Mouse (Mus musculus) limb, embryonic 13.5 days (tissue): Measurements from ENCODE around the gene Igfbp2. TPM values are rescaled to one million over a fixed set of nuclear protein-coding genes. Genes with fewer than 3 reads are reported as not detected.

ENCODE experiments used
- ATAC-seq: fragments of 200-750 bp; cut with Nextera tagmentation; 2 replicates; pipeline ENCODE4 v1.8.0; 2017; ENCODE audit warnings: low read depth, moderate number of reproducible peaks, moderate TSS enrichment; ENCODE audit not compliant: low FRiP score
- H3K27ac ChIP-seq: fragments of 300-500 bp; sonication (generic); 2 replicates; pipeline ENCODE4 v1.5.1; 2015; ENCODE audit warnings: inconsistent platforms, mild to moderate bottlenecking, moderate library complexity
- H3K27me3 ChIP-seq: fragments of 300-500 bp; sonication (generic); 2 replicates; pipeline ENCODE4 v1.6.1; 2015; ENCODE audit warnings: mild to moderate bottlenecking, inconsistent platforms
- H3K36me3 ChIP-seq: fragments of 300-500 bp; sonication (generic); 2 replicates; pipeline ENCODE4 v1.6.1; 2015; ENCODE audit warnings: inconsistent platforms, mild to moderate bottlenecking, moderate library complexity
- H3K4me1 ChIP-seq: fragments of 300-500 bp; sonication (generic); 2 replicates; pipeline ENCODE4 v1.6.1; 2015; ENCODE audit warnings: inconsistent platforms
- H3K4me2 ChIP-seq: fragments of 300-500 bp; sonication (generic); replicated peaks from 2 replicates; pipeline ENCODE4 v1.6.1; 2015; ENCODE audit warnings: inconsistent platforms, mild to moderate bottlenecking, moderate library complexity
- H3K4me3 ChIP-seq: fragments of 300-500 bp; sonication (generic); 2 replicates; pipeline ENCODE4 v1.5.1; 2015; ENCODE audit warnings: moderate library complexity, mild to moderate bottlenecking, inconsistent platforms
- H3K9ac ChIP-seq: fragments of 300-500 bp; sonication (generic); 2 replicates; pipeline ENCODE4 v1.6.1; 2015; ENCODE audit warnings: mild to moderate bottlenecking, inconsistent platforms
- H3K9me3 ChIP-seq: fragments of 300-500 bp; sonication (generic); 2 replicates; pipeline ENCODE4 v1.6.1; 2016; ENCODE audit warnings: inconsistent platforms
- WGBS: fragments of 180-500 bp; shearing (Covaris S2); methylation state at CpG from one replicate; pipeline ENCODE4 v1.1.7; 2015; 5-methylcytosine and 5-hydroxymethylcytosine counted together
- polyA plus RNA-seq: library from polyadenylated mRNA; unstranded; fragments of >200 nt; fragmentation: Nextera tagmentation; extraction: Ambion mirVana; gene quantifications from 2 replicates; pipeline ENCODE4 v1.2.1, GENCODE M21; 2015

The Igfbp2 gene
- polyA plus RNA-seq, 1 experiment from 2014 or later: 367 TPM

- Histone ChIP-seq H3K9ac (no peak overlapping the region), H3K36me3 (peaks cover 27% of the 10 kb centered on the region), H3K27me3 (peaks cover 11% of the 10 kb centered on the region), H3K4me2 (peak overlapping the region; percentile 92), H3K27ac (no peak overlapping the region; the same call in 1 of the 2 replicates), H3K4me1 (peaks cover 51% of the 10 kb centered on the region), H3K4me3 (no peak overlapping the region), H3K9me3 (no peaks in the 10 kb centered on the region)
- no peak for ATAC-seq
These were observed 45.0 kb downstream of the Igfbp2 start for GRCm38 (mm10) chr1:72869275-72869674.

GRCm38 (mm10) chr1:72869681-72870614 is 45.6 kb downstream of the Igfbp2 start:
- Histone ChIP-seq H3K4me1 (peaks cover 53% of the 10 kb centered on the region), H3K9me3 (no peaks in the 10 kb centered on the region), H3K9ac (peak overlapping the region; percentile 59), H3K27me3 (peaks cover 11% of the 10 kb centered on the region), H3K4me2 (peak overlapping the region; percentile 92), H3K36me3 (peaks cover 22% of the 10 kb centered on the region), H3K27ac (peak overlapping the region; percentile 61; the same call in 1 of the 2 replicates), H3K4me3 (peak overlapping the region; percentile 70)
- no peak for ATAC-seq
- 6% methylated on average over 22 of the region's 22 CpGs for WGBS

GRCm38 (mm10) chr1:72870615-72871336 is 46.5 kb downstream of the Igfbp2 start:
- Histone ChIP-seq H3K4me3 (peak overlapping the region; percentile 70), H3K27me3 (peaks cover 11% of the 10 kb centered on the region), H3K36me3 (peaks cover 20% of the 10 kb centered on the region), H3K4me1 (peaks cover 61% of the 10 kb centered on the region), H3K9me3 (no peaks in the 10 kb centered on the region), H3K9ac (peak overlapping the region; percentile 59), H3K27ac (peak overlapping the region; percentile 61), H3K4me2 (peak overlapping the region; percentile 92)
- 1% methylated on average over 20 of the region's 20 CpGs for WGBS
- 0 out of 2 replicates have a peak, but pooled peaks have one; percentile 32 for ATAC-seq

GRCm38 (mm10) chr1:72871337-72871696 is 47.0 kb downstream of the Igfbp2 start:
- Histone ChIP-seq H3K4me3 (peak overlapping the region; percentile 70), H3K27me3 (peaks cover 11% of the 10 kb centered on the region), H3K27ac (peak overlapping the region; percentile 53; the same call in 1 of the 2 replicates), H3K9ac (peak overlapping the region; percentile 54), H3K4me2 (peak overlapping the region; percentile 92), H3K9me3 (no peaks in the 10 kb centered on the region), H3K36me3 (peaks cover 20% of the 10 kb centered on the region), H3K4me1 (peaks cover 60% of the 10 kb centered on the region)
- 1% methylated on average over 6 of the region's 6 CpGs for WGBS
- ATAC-seq: no peak

- H3K9me3 ChIP-seq: no peaks in the 10 kb centered on the region
- no peak for ATAC-seq
- peaks cover 60% of the 10 kb centered on the region for H3K4me1 ChIP-seq
- under 1% methylated on average over 34 of the region's 34 CpGs for WGBS
- H3K4me2 ChIP-seq: peak overlapping the region; percentile 92
- peak overlapping the region; percentile 54 for H3K9ac ChIP-seq
- peaks cover 16% of the 10 kb centered on the region for H3K36me3 ChIP-seq
- peak overlapping the region; percentile 70 for H3K4me3 ChIP-seq
- peak overlapping the region; percentile 53; the same call in 1 of the 2 replicates for H3K27ac ChIP-seq
- peaks cover 14% of the 10 kb centered on the region for H3K27me3 ChIP-seq
These were observed 47.6 kb downstream of the Igfbp2 start for GRCm38 (mm10) chr1:72871697-72872411.

- Histone ChIP-seq H3K9me3 (no peaks in the 10 kb centered on the region), H3K4me1 (peaks cover 57% of the 10 kb centered on the region), H3K36me3 (peaks cover 12% of the 10 kb centered on the region), H3K9ac (peak overlapping the region; percentile 92), H3K27ac (peak overlapping the region; percentile 93; the same call in 1 of the 2 replicates), H3K27me3 (peaks cover 19% of the 10 kb centered on the region), H3K4me2 (peak overlapping the region; percentile 92), H3K4me3 (peak overlapping the region; percentile 70)
- WGBS: 0% methylated on average over 8 of the region's 8 CpGs
- peak; percentile 48; the same call in 1 of the 2 replicates for ATAC-seq
These were observed 48.2 kb downstream of the Igfbp2 start for GRCm38 (mm10) chr1:72872521-72872920.

GRCm38 (mm10) chr1:72873078-72873477 is 48.8 kb downstream of the Igfbp2 start:
- under 1% methylated on average over 16 of the region's 16 CpGs for whole genome bisulfite sequencing
- peak overlapping the region; percentile 93 for H3K27ac ChIP-seq

GRCm38 (mm10) chr1:72873511-72874286 is 49.4 kb downstream of the Igfbp2 start:
- Histone ChIP-seq H3K9me3 (no peaks in the 10 kb centered on the region), H3K9ac (peak overlapping the region; percentile 92), H3K27me3 (peaks cover 21% of the 10 kb centered on the region), H3K36me3 (peaks cover 7% of the 10 kb centered on the region; the same call in 1 of the 2 replicates), H3K4me3 (peak overlapping the region; percentile 70), H3K27ac (peak overlapping the region; percentile 93), H3K4me1 (peaks cover 60% of the 10 kb centered on the region), H3K4me2 (peak overlapping the region; percentile 92)
- no peak for ATAC-seq
- WGBS: under 1% methylated on average over 43 of the region's 43 CpGs

More at GRCm38 (mm10) chr1:72873078-72873477, 48.8 kb downstream of the Igfbp2 start:
- Histone ChIP-seq H3K4me2 (peak overlapping the region; percentile 92), H3K4me3 (peak overlapping the region; percentile 70), H3K9ac (peak overlapping the region; percentile 92), H3K36me3 (peaks cover 10% of the 10 kb centered on the region; the same call in 1 of the 2 replicates), H3K4me1 (peaks cover 58% of the 10 kb centered on the region), H3K27me3 (peaks cover 21% of the 10 kb centered on the region), H3K9me3 (no peaks in the 10 kb centered on the region)
- ATAC-seq: no peak

- ATAC-seq: peak; percentile 71
- Histone ChIP-seq H3K9me3 (no peaks in the 10 kb centered on the region), H3K27ac (peak within 1 kb of the TSS; percentile 93), H3K36me3 (no peaks in the 10 kb centered on the region), H3K4me1 (peaks cover 58% of the 10 kb centered on the region), H3K4me2 (peak within 1 kb of the TSS; percentile 92), H3K4me3 (peak within 1 kb of the TSS; percentile 70), H3K27me3 (peaks cover 21% of the 10 kb centered on the region), H3K9ac (peak within 1 kb of the TSS; percentile 92)
- whole genome bisulfite sequencing: 2% methylated on average over 38 of the region's 38 CpGs
These were observed 50.2 kb downstream of the Igfbp2 start, which contains the start of gene Igfbp5 for GRCm38 (mm10) chr1:72874287-72875211. Gene Igfbp5 (minus strand): TSS chr1:72874884.

GRCm38 (mm10) chr1:72875708-72876107 is 51.4 kb downstream of the Igfbp2 start:
- WGBS: 1% methylated on average over 3 of the region's 3 CpGs
- Histone ChIP-seq H3K4me2 (peak overlapping the region; percentile 92), H3K36me3 (no peaks in the 10 kb centered on the region), H3K4me3 (no peak overlapping the region; the same call in 1 of the 2 replicates), H3K27me3 (peaks cover 21% of the 10 kb centered on the region), H3K9ac (no peak overlapping the region), H3K4me1 (peaks cover 47% of the 10 kb centered on the region), H3K9me3 (no peaks in the 10 kb centered on the region), H3K27ac (no peak overlapping the region)
- no peak for ATAC-seq
